Mouse (Mus musculus): ENCODE measurements around the gene D1Ertd622e. TPM values are rescaled to one million over a fixed set of nuclear protein-coding genes. Genes with fewer than 3 reads are reported as not detected.

The D1Ertd622e gene
- total and polyA plus RNA-seq, 2 experiments from 2014 or later = 48.7 to 59.2 TPM

GRCm38 (mm10) chr1:97659405-97659804 is 2.5 kb downstream of the D1Ertd622e start:
- Histone ChIP-seq H3K27me3 (ENCODE audit: insufficient read depth, low read length) (no peaks in the 10 kb centered on the region), H3K4me3 (ENCODE audit: low read depth, low read length) (peak overlapping the region; percentile 88), H3K4me1 (ENCODE audit: insufficient read depth) (peaks cover 23% of the 10 kb centered on the region), H3K36me3 (ENCODE audit: insufficient read depth) (no peaks in the 10 kb centered on the region), H3K9me3 (ENCODE audit: low read length) (no peaks in the 10 kb centered on the region), H3K27ac (ENCODE audit: low read depth, low read length) (no peak overlapping the region), H3K9ac (0 out of 2 replicates have a peak overlapping the region, but pooled peaks have one; percentile 83), H3K4me2 (ENCODE audit: low read depth) (peak overlapping the region; percentile 74)
- DNase-seq (no peak), ATAC-seq (no peak)
- WGBS = 19% methylated on average over 7 of the region's 7 CpGs
- no peak for TF ChIP-seq CTCF (IDR thresholded peaks at IDR 0.05; ENCODE audit: low read depth)

- no peak for TF ChIP-seq CTCF (IDR thresholded peaks at IDR 0.05; ENCODE audit: low read depth)
Observed at GRCm38 (mm10) chr1:97657786-97658185, 4.1 kb downstream of the D1Ertd622e start.

DNA sequence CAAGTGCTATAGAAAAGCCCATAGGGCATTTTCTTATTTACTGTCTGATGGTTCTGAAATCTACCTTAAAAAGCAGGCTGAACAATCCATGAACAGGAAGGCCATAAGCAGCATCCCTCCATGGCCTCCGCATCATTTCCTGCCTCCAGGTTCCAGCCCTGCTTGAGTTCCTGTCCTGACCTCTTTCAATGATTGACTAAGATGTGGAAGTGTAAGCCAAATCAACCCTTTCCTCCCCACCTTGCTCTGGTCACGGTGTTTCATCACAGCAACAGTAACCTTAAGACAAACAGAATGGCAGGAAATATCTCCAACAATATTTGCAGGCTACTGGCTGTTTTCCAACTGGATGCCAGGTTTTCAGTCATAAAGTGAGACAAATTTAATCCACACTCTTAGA is 4.7 kb downstream of the D1Ertd622e start:
- Histone ChIP-seq H3K4me1 (ENCODE audit: insufficient read depth) (peaks cover 23% of the 10 kb centered on the region), H3K27ac (ENCODE audit: low read depth, low read length) (no peak overlapping the region), H3K27me3 (ENCODE audit: insufficient read depth, low read length) (no peaks in the 10 kb centered on the region), H3K4me2 (ENCODE audit: low read depth) (no peak overlapping the region), H3K4me3 (ENCODE audit: low read depth, low read length) (no peak overlapping the region), H3K9ac (no peak overlapping the region), H3K9me3 (ENCODE audit: low read length) (no peaks in the 10 kb centered on the region), H3K36me3 (ENCODE audit: insufficient read depth) (no peaks in the 10 kb centered on the region)
- no peak for TF ChIP-seq CTCF (IDR thresholded peaks at IDR 0.05; ENCODE audit: low read depth)
- 71% methylated on average over 2 of the region's 2 CpGs for WGBS
- ATAC-seq (no peak), DNase-seq (no peak)

More at GRCm38 (mm10) chr1:97657786-97658185, 4.1 kb downstream of the D1Ertd622e start:
- ATAC-seq = no peak
- Histone ChIP-seq H3K9ac (no peak overlapping the region), H3K9me3 (ENCODE audit: low read length) (no peaks in the 10 kb centered on the region), H3K36me3 (ENCODE audit: insufficient read depth) (no peaks in the 10 kb centered on the region), H3K27me3 (ENCODE audit: insufficient read depth, low read length) (no peaks in the 10 kb centered on the region), H3K4me1 (ENCODE audit: insufficient read depth) (peaks cover 23% of the 10 kb centered on the region), H3K4me2 (ENCODE audit: low read depth) (peak overlapping the region; percentile 14; the same call in 1 of the 2 replicates), H3K4me3 (ENCODE audit: low read depth, low read length) (no peak overlapping the region), H3K27ac (ENCODE audit: low read depth, low read length) (no peak overlapping the region)
- no peak for DNase-seq
- 56% methylated on average over 2 of the region's 2 CpGs for WGBS

DNA sequence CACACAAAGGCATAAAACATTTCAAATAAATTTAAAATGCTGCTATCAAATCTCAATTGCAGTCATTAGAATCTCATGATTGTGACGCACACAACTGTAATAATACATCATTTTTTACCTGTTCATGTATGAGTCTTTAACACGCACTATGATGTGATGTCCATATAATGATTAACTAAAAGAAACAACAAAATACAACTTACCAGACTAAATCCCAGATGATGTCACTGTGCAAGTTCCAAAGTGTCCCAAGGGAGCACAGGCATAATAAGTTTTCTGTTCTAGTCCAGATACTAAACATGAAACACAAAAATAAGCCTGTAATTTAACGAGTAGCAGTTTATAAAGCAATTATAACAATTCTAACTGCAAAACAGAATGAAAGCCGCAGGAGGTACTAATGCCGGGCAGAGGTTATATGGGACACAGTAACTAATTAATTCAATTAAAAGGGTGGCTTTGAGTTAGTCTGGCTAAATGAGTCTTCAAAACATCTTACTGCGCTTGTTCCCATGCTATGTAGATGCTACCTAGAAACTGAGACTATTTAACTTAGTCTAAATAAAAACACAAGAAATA is 7.4 kb downstream of the D1Ertd622e start:
- Histone ChIP-seq H3K9ac (no peak overlapping the region), H3K4me2 (ENCODE audit: low read depth) (no peak overlapping the region), H3K27ac (ENCODE audit: low read depth, low read length) (no peak overlapping the region), H3K4me1 (ENCODE audit: insufficient read depth) (peaks cover 15% of the 10 kb centered on the region), H3K4me3 (ENCODE audit: low read depth, low read length) (no peak overlapping the region), H3K36me3 (ENCODE audit: insufficient read depth) (no peaks in the 10 kb centered on the region), H3K27me3 (ENCODE audit: insufficient read depth, low read length) (no peaks in the 10 kb centered on the region), H3K9me3 (ENCODE audit: low read length) (no peaks in the 10 kb centered on the region)
- 35% methylated on average over 6 of the region's 6 CpGs for WGBS
- DNase-seq (no peak), ATAC-seq (no peak)
- TF ChIP-seq CTCF (IDR thresholded peaks at IDR 0.05; ENCODE audit: low read depth) = no peak

DNA sequence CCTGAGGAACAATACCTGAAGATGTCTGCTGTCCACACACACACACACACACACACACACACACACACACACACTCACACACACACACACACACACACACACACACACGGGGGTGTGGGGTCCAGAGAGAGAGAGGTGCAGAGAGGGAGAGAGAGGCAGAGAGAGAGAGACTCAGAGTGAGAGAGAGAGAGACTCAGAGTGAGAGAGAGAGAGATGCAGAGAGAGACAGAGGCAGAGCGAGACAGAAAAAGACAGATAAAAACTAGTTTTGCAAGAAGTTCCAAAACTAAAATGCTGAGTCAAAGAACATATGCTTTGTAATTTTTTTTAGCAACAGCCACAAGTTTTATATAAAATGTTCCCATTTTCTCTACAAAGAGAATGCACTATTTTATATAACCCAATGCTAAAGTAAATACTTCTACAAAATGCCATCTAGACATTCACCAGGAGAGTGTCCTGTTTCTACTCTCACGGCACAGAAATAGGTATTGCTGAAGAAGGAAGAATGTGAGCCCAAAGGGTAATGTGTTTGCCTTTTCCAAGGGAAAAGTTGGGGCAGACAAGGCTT is 11.2 kb downstream of the D1Ertd622e start:
- H3K9me3 ChIP-seq (ENCODE audit: low read length) = no peaks in the 10 kb centered on the region
- H3K4me2 ChIP-seq (ENCODE audit: low read depth) = no peak overlapping the region
- H3K4me1 ChIP-seq (ENCODE audit: insufficient read depth) = peaks cover 3% of the 10 kb centered on the region; the same call in 1 of the 2 replicates
- H3K27ac ChIP-seq (ENCODE audit: low read depth, low read length) = no peak overlapping the region
- no peaks in the 10 kb centered on the region for H3K27me3 ChIP-seq (ENCODE audit: insufficient read depth, low read length)
- no peak overlapping the region for H3K9ac ChIP-seq
- no peak for ATAC-seq
- H3K36me3 ChIP-seq (ENCODE audit: insufficient read depth) = no peaks in the 10 kb centered on the region
- 82% methylated on average over 3 of the region's 3 CpGs for WGBS
- DNase-seq = no peak
- TF ChIP-seq CTCF (IDR thresholded peaks at IDR 0.05; ENCODE audit: low read depth) = no peak
- H3K4me3 ChIP-seq (ENCODE audit: low read depth, low read length) = no peak overlapping the region

DNA sequence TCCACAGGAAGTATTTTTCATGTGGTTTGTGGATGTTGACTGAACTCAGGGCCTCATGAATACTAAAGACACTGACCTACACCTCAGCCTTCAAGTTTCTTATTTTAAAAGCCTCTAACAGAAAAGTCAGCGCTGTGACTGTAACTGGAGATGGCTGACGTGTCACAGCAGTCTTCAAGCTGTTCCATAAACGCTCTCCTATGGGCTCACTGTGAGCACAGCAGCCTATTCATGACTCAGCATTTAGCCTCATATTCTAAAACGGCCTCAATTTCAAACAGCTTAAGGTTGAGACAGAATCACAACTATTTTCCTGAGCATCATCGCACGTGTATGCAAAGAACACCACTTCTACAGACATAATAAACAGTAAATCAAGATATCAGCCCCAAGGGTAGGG is 11.8 kb downstream of the D1Ertd622e start:
- WGBS = 58% methylated on average over 6 of the region's 6 CpGs
- TF ChIP-seq CTCF (IDR thresholded peaks at IDR 0.05; ENCODE audit: low read depth) = no peak
- H3K27ac ChIP-seq (ENCODE audit: low read depth, low read length) = no peak overlapping the region
- ATAC-seq (peak; percentile 62), DNase-seq (no peak)
- H3K27me3 ChIP-seq (ENCODE audit: insufficient read depth, low read length) = no peaks in the 10 kb centered on the region
- peaks cover 2% of the 10 kb centered on the region; the same call in 1 of the 2 replicates for H3K4me1 ChIP-seq (ENCODE audit: insufficient read depth)
- H3K4me2 ChIP-seq (ENCODE audit: low read depth) = no peak overlapping the region
- no peaks in the 10 kb centered on the region for H3K9me3 ChIP-seq (ENCODE audit: low read length)
- H3K9ac ChIP-seq = no peak overlapping the region
- no peak overlapping the region for H3K4me3 ChIP-seq (ENCODE audit: low read depth, low read length)
- no peaks in the 10 kb centered on the region for H3K36me3 ChIP-seq (ENCODE audit: insufficient read depth)

- Histone ChIP-seq H3K36me3 (ENCODE audit: insufficient read depth) (no peaks in the 10 kb centered on the region), H3K9me3 (ENCODE audit: low read length) (no peaks in the 10 kb centered on the region), H3K27ac (ENCODE audit: low read depth, low read length) (no peak overlapping the region), H3K9ac (no peak overlapping the region), H3K4me1 (ENCODE audit: insufficient read depth) (no peaks in the 10 kb centered on the region), H3K4me3 (ENCODE audit: low read depth, low read length) (no peak overlapping the region), H3K4me2 (ENCODE audit: low read depth) (no peak overlapping the region), H3K27me3 (ENCODE audit: insufficient read depth, low read length) (no peaks in the 10 kb centered on the region)
- DNase-seq (no peak), ATAC-seq (peak; percentile 45; the same call in 1 of the 2 replicates)
- WGBS = 91% methylated on average over 1 of the region's 1 CpGs
- TF ChIP-seq CTCF (IDR thresholded peaks at IDR 0.05; ENCODE audit: low read depth) = peak; percentile 57
Observed at GRCm38 (mm10) chr1:97647037-97647436, 14.8 kb downstream of the D1Ertd622e start.

All from forebrain, postnatal 0 days (tissue).